Mouse (Mus musculus) neural tube, embryonic 13.5 days (tissue): ENCODE measurements around the gene Flnb. TPM values are rescaled to one million over a fixed set of nuclear protein-coding genes. Genes with fewer than 3 reads are reported as not detected.

Experiments used
- ATAC-seq: fragments of 200-750 bp; cut with Nextera tagmentation; 2 replicates; pipeline ENCODE4 v1.8.0; 2017; ENCODE audit warnings: low read depth, mild to moderate bottlenecking, moderate TSS enrichment, moderate library complexity
- H3K27ac ChIP-seq: fragments of 300-500 bp; sonication (generic); replicated peaks from 2 replicates; pipeline ENCODE4 v1.5.1; 2015; ENCODE audit warnings: moderate library complexity, mild to moderate bottlenecking, inconsistent platforms
- H3K27me3 ChIP-seq: fragments of 300-500 bp; sonication (generic); 2 replicates; pipeline ENCODE4 v1.6.1; 2015; ENCODE audit warnings: mild to moderate bottlenecking, inconsistent platforms
- H3K36me3 ChIP-seq: fragments of 300-500 bp; sonication (generic); 2 replicates; pipeline ENCODE4 v1.6.1; 2015; ENCODE audit warnings: mild to moderate bottlenecking, inconsistent platforms
- H3K4me1 ChIP-seq: fragments of 300-500 bp; sonication (generic); replicated peaks from 2 replicates; pipeline ENCODE4 v1.6.1; 2015; ENCODE audit warnings: inconsistent platforms
- H3K4me2 ChIP-seq: fragments of 300-500 bp; sonication (generic); 2 replicates; pipeline ENCODE4 v1.6.1; 2015; ENCODE audit warnings: inconsistent platforms, mild to moderate bottlenecking, moderate library complexity
- H3K4me3 ChIP-seq: fragments of 300-500 bp; sonication (generic); 2 replicates; pipeline ENCODE4 v1.5.1; 2015; ENCODE audit warnings: mild to moderate bottlenecking, inconsistent platforms
- H3K9ac ChIP-seq: fragments of 300-500 bp; sonication (generic); 2 replicates; pipeline ENCODE4 v1.6.1; 2015; ENCODE audit warnings: moderate library complexity, mild to moderate bottlenecking, inconsistent platforms
- H3K9me3 ChIP-seq: fragments of 300-500 bp; sonication (generic); 2 replicates; pipeline ENCODE4 v1.6.1; 2016; ENCODE audit warnings: inconsistent platforms
- WGBS: fragments of 180-500 bp; shearing (Covaris S2); methylation state at CpG from one replicate; pipeline ENCODE4 v1.1.7; 2015; 5-methylcytosine and 5-hydroxymethylcytosine counted together
- polyA plus RNA-seq: library from polyadenylated mRNA; unstranded; fragments of >200 nt; fragmentation: Nextera tagmentation; extraction: Ambion mirVana; gene quantifications from 2 replicates; pipeline ENCODE4 v1.2.1, GENCODE M21; 2015

The Flnb gene
- polyA plus RNA-seq, 1 experiment from 2014 or later: 8.2 TPM

DNA sequence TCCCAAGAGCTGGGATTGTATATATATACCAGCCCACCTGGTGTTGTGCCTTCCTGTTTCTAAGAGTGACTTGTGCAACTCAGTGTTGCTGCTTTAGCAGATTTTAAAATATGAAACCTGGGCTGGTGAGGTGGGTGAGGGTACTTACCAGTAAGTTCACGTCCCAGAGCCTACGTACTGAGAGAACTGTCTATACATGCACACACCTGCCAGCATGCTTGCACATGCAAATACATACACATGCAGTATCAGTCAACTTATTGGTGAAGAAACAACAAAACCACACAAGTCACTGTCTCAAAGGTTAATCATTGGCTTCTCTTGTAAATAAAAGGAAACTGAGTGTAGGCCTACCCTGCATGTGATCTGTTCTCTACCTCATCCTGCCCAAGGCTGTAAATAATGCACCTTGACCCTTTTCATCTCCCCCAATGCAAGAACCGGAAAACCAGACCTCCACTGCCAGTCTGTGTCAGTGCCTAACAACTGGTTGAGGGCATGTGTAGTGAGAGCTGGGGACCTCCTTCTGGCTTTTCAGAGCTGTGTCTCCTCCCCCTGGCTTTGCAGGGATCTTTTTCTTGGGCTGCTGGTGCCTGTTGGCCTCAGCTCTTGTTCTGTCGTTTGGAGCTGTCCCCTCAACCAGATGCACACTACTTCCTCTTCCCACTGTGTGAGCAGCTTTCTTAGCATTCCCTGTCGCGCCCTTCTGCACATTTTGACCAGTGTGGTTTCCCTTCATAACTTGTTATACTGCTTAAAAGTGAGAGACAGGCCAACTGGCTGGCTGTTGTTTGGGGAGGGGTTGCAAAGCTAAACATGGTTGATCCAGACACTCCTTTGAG lies 100.6 kb downstream of the Flnb start:
- H3K4me2 ChIP-seq: no peak overlapping the region
- no peak for ATAC-seq
- no peaks in the 10 kb centered on the region for H3K9me3 ChIP-seq
- no peak overlapping the region for H3K9ac ChIP-seq
- no peaks in the 10 kb centered on the region for H3K27me3 ChIP-seq
- WGBS: 85% methylated on average over 6 of the region's 6 CpGs
- no peak overlapping the region for H3K27ac ChIP-seq
- no peak overlapping the region for H3K4me3 ChIP-seq
- no peaks in the 10 kb centered on the region for H3K4me1 ChIP-seq
- peaks cover 93% of the 10 kb centered on the region for H3K36me3 ChIP-seq

DNA sequence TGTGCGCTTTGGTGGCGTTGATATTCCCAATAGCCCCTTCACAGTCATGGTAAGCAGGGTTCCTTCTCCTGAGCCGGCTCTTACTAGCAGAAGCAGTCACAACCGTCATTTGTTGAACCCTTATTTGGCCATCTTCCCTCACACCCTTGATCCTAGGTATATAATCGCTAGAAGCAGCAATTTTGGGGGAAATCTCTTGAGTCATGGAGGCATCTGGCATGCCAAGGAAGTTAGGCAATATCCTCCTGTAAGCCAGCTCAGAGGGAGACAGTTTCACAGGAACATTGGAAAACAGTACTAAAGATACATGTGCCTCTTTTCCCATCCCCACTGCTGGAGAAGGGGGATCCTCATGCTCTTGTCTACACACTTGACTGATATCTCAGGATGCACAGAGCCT lies 101.6 kb downstream of the Flnb start:
- Histone ChIP-seq H3K4me1 (no peaks in the 10 kb centered on the region), H3K4me3 (no peak overlapping the region), H3K9me3 (no peaks in the 10 kb centered on the region), H3K27me3 (no peaks in the 10 kb centered on the region), H3K27ac (no peak overlapping the region), H3K36me3 (peaks cover 95% of the 10 kb centered on the region), H3K4me2 (no peak overlapping the region), H3K9ac (no peak overlapping the region)
- no peak for ATAC-seq
- 93% methylated on average over 5 of the region's 5 CpGs for WGBS

DNA sequence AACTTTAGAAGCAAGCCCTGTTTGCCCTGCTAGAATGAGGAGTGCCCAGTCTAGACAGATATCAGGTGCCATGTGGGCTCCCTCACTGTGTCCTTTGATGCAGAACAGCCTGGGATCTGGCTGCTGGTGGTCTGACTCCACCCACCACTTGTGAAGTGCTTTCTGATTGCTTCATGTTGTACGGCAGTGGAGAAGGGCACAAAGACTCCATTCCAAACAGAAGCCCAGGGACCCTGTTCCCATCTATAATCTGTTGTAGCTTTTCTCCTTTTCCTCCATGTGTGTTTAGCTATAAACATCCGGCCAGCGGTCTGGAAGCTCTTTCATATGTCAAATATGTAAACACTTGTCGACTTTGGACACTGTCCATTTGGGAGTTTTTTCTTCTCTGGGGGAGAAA lies 102.2 kb downstream of the Flnb start:
- WGBS: 78% methylated on average over 4 of the region's 4 CpGs
- no peak overlapping the region for H3K27ac ChIP-seq
- H3K4me1 ChIP-seq: no peaks in the 10 kb centered on the region
- no peak overlapping the region for H3K4me2 ChIP-seq
- H3K4me3 ChIP-seq: no peak overlapping the region
- H3K9ac ChIP-seq: no peak overlapping the region
- no peak for ATAC-seq
- H3K27me3 ChIP-seq: no peaks in the 10 kb centered on the region
- peaks cover 94% of the 10 kb centered on the region for H3K36me3 ChIP-seq
- H3K9me3 ChIP-seq: no peaks in the 10 kb centered on the region

DNA sequence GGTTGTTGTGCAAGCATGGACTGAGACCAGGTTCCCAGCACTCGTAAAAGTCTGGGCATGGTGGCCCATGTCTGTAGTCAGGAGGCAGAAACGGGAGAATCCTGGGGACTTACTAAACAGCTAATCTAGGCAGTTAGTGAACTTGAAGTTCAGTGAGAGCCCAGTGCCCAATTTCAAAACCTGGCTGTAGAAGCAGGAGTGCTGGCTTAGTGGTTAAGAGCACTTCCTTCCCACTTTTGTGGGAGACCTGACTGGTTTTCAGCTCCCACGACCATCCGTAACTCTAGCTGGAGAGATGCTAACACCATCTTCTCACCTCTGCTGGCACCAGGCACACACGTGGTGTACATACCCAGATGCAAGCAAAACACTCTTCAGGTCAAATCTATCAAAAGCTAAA lies 103.7 kb downstream of the Flnb start:
- WGBS: 94% methylated on average over 5 of the region's 5 CpGs
- H3K9ac ChIP-seq: no peak overlapping the region
- H3K36me3 ChIP-seq: peaks cover 93% of the 10 kb centered on the region
- H3K9me3 ChIP-seq: no peaks in the 10 kb centered on the region
- H3K4me3 ChIP-seq: no peak overlapping the region
- no peaks in the 10 kb centered on the region for H3K27me3 ChIP-seq
- no peak overlapping the region for H3K4me2 ChIP-seq
- no peak for ATAC-seq
- H3K27ac ChIP-seq: no peak overlapping the region
- H3K4me1 ChIP-seq: no peaks in the 10 kb centered on the region

DNA sequence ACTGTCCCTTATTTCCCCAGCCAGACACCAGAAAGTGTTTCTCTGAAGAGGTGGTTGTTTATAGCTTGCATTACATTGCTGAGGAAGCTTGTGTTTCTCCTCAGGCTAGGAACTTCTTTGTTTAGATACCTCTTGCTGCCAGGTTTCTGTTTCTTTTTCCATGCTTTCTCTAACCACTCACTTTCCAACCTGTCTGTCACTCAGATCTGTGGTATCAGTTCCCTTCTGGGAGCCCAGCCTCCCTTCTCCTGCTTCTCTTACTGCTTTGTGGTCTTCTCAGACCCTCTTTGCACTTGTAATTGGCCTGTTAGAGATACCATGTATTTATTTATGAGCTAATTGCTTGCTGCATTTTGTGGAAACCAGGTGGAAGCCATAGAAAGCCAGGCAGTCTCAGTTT lies 105.9 kb downstream of the Flnb start:
- Histone ChIP-seq H3K27me3 (no peaks in the 10 kb centered on the region), H3K4me3 (no peak overlapping the region), H3K9ac (no peak overlapping the region), H3K36me3 (peaks cover 86% of the 10 kb centered on the region), H3K9me3 (no peaks in the 10 kb centered on the region), H3K4me1 (no peaks in the 10 kb centered on the region), H3K4me2 (no peak overlapping the region), H3K27ac (no peak overlapping the region)
- no peak for ATAC-seq

DNA sequence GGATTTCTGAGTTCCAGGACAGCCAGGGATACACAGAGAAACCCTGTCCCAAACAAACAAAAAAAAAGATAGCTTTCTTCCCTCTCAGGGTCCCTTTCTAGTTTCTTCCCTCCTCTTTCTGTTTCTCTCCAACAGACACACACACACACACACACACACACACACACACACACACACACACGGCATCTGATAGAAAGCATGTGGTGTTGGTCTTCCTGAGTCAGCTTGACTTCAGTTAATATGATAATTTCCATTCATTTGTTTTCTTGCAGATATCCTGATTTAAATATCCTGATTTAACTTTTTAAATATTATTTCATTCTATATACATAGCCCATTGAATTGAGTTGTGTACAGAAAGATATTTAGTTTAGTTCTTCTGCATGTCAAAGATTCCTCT lies 110.6 kb downstream of the Flnb start:
- H3K4me1 ChIP-seq: no peaks in the 10 kb centered on the region
- no peaks in the 10 kb centered on the region for H3K9me3 ChIP-seq
- H3K27me3 ChIP-seq: no peaks in the 10 kb centered on the region
- H3K27ac ChIP-seq: no peak overlapping the region
- no peak overlapping the region for H3K4me3 ChIP-seq
- H3K9ac ChIP-seq: no peak overlapping the region
- WGBS: 81% methylated on average over 1 of the region's 1 CpGs
- no peak for ATAC-seq
- peaks cover 88% of the 10 kb centered on the region for H3K36me3 ChIP-seq
- H3K4me2 ChIP-seq: no peak overlapping the region

DNA sequence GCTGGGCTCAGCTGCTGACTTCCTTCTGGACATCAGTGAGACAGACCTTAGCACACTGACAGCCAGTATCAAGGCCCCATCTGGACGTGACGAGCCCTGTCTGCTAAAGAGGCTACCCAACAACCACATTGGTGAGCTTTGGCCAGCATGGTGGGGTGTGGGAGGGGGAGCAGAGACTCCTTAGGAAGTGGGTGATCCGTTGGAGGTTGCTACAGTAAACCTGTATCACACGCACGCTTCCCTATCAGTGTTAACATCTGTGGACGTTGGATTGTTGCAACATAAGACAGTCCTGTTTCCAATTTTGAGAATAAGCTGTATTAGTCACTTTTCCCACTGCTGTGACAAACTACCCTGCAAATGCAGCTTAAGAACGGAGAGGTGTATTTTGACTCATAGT lies 111.3 kb downstream of the Flnb start:
- H3K9me3 ChIP-seq: no peaks in the 10 kb centered on the region
- no peak for ATAC-seq
- H3K27ac ChIP-seq: no peak overlapping the region
- no peak overlapping the region for H3K4me3 ChIP-seq
- no peak overlapping the region for H3K4me2 ChIP-seq
- H3K36me3 ChIP-seq: peaks cover 88% of the 10 kb centered on the region
- H3K4me1 ChIP-seq: no peaks in the 10 kb centered on the region
- H3K27me3 ChIP-seq: no peaks in the 10 kb centered on the region
- no peak overlapping the region for H3K9ac ChIP-seq
- 90% methylated on average over 7 of the region's 7 CpGs for whole genome bisulfite sequencing

DNA sequence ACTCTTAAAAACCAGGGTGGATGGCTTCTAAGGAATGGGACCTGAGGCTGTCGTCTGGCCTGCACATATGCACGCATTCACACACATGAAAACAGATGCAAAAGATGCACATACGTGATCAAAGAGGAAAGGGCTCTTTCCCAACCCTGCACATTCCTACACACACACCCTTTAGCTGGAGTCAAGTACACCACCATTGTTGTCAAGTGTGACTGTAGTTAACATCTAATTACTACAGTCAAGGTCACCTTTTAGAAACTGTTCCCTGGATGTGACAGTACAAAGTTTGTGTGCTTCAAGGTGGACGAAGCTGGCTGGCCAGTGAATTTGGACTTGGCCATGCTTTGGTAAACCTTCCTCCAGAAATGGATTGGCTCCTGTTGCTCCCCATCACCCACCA lies 114.4 kb downstream of the Flnb start:
- 94% methylated on average over 4 of the region's 4 CpGs for WGBS
- H3K4me2 ChIP-seq: no peak overlapping the region
- no peak overlapping the region for H3K4me3 ChIP-seq
- H3K9me3 ChIP-seq: no peaks in the 10 kb centered on the region
- H3K9ac ChIP-seq: no peak overlapping the region
- H3K27me3 ChIP-seq: no peaks in the 10 kb centered on the region
- H3K27ac ChIP-seq: no peak overlapping the region
- peaks cover 7% of the 10 kb centered on the region for H3K4me1 ChIP-seq
- ATAC-seq: no peak
- H3K36me3 ChIP-seq: peaks cover 87% of the 10 kb centered on the region

DNA sequence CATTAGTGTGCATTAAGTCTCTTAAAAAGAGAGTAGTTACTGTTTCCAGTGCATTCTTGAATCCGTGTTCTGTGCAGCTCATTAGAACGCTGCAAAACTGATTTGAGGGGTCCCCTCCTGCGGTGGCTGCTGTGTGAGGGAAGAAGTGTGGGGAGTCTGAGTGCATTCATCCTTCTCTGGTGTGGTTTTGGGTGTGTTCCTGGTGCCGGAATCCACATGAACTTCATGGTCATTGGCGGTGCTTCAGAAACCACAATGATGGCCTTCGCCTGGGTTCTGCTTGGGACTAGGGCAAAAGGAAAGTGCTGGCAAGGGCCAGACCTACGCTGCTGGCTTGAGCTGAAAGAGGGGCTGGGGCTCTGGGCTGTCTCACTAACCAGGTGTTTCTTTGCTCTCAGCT lies 116.4 kb downstream of the Flnb start:
- no peak overlapping the region for H3K4me3 ChIP-seq
- H3K4me2 ChIP-seq: no peak overlapping the region
- no peaks in the 10 kb centered on the region for H3K9me3 ChIP-seq
- H3K27ac ChIP-seq: no peak overlapping the region
- no peaks in the 10 kb centered on the region for H3K27me3 ChIP-seq
- 92% methylated on average over 7 of the region's 7 CpGs for WGBS
- ATAC-seq: no peak
- H3K36me3 ChIP-seq: peaks cover 80% of the 10 kb centered on the region
- no peak overlapping the region for H3K9ac ChIP-seq
- H3K4me1 ChIP-seq: peaks cover 16% of the 10 kb centered on the region

DNA sequence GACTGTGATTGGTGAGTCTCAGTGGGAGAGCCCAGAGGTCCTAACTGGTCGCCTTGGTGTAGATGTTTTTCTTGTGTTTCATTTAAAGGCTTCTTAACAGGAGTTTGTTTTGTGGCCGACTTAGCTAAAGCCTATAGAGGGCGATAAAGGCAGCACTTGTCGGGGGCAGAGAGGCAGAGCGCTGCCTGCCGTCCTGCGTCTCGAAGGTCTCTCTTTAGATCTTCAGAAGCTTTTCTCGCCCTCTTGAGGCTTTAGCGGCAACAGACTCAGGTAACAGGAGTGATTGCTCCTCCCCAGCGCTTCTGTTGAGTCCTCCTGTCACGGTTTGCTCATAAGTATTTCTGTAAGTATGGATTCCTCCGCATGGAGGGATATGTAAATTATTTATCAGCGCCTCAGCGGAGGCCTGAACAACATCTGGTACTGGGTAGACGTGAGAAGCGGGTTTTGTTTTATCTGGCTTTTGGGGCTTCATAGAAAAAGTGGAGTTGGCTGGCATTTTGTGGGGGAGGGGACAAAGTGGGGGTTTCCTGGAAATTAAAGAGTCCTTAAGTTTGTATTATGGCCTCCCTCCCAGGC lies 119.4 kb downstream of the Flnb start:
- no peak overlapping the region; the same call in 1 of the 2 replicates for H3K27ac ChIP-seq
- WGBS: 19% methylated on average over 17 of the region's 17 CpGs
- ATAC-seq: peak; percentile 51

DNA sequence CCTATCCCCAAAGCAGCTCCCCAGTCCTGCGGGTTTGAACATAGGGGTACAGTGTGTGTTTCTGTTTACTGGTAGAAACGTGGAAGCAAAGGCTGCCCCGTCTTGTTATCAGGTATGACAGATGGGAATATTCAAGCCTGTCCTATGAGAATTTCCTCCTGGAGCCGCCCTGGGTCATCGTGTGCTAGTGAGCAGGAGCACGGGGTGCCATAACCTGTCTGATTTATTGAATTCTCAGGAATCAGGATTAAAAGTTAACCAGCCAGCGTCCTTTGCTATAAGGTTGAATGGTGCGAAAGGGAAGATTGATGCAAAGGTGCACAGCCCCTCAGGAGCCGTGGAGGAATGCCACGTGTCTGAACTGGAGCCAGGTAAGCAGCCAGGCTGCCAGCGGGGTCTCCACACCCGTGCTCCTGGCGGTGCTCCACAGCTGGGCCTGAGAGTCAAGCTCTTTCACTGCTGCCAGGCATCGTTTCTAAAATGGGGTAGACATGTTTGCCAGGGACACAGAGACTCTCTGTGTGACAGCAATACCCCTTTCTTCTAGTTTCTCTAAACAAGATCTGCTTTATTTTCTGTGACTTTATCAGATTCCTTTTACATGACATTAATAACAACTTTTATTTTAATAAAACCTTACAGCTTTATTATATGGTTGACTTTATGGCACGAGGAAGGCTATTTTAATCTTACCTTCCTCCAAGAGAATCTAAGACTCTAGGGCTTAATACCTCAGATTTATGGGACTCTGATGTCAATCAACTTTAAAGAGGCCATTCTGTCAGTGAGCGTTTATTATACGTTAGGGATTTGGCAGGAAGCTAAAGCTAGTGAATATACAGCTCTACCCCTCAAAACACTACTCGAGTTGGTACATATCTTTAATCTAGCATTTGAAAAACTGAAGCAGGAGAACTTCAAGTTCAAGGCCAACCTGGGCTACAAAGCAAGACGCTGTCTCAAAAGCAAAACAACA lies 121.3 kb downstream of the Flnb start:
- H3K4me3 ChIP-seq: no peak overlapping the region
- 80% methylated on average over 19 of the region's 19 CpGs for WGBS
- no peak overlapping the region for H3K9ac ChIP-seq
- no peaks in the 10 kb centered on the region for H3K27me3 ChIP-seq
- H3K9me3 ChIP-seq: no peaks in the 10 kb centered on the region
- H3K4me1 ChIP-seq: peaks cover 30% of the 10 kb centered on the region
- no peak overlapping the region for H3K27ac ChIP-seq
- peaks cover 75% of the 10 kb centered on the region for H3K36me3 ChIP-seq
- H3K4me2 ChIP-seq: no peak overlapping the region
- no peak for ATAC-seq

More for the DNA sequence above, 119.4 kb downstream of the Flnb start:
- Histone ChIP-seq H3K9ac (no peak overlapping the region), H3K4me3 (no peak overlapping the region), H3K27me3 (no peaks in the 10 kb centered on the region), H3K4me2 (0 out of 2 replicates have a peak overlapping the region, but pooled peaks have one; percentile 20), H3K9me3 (no peaks in the 10 kb centered on the region), H3K36me3 (peaks cover 75% of the 10 kb centered on the region), H3K4me1 (peaks cover 16% of the 10 kb centered on the region)

DNA sequence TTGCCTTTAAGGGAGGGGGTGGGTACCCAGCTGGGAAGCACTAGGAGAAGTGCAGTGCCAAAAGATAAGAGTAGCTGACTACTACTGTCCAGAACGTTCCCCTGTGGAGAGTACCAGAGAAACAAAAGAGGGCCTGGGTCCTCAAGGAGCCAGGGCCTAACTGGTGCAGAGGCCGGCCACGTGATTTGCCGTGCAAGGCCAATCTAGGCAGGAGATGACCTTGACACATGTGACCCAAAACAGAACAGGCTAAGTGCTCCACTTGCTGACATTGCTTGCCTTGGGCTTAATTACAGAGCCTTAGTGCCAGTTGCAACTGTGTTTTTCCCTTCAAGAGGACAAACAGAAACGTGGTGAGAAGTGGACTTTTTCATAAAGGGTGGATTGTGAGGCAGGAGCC lies 123.7 kb downstream of the Flnb start:
- Histone ChIP-seq H3K9ac (no peak overlapping the region), H3K4me2 (no peak overlapping the region), H3K27ac (no peak overlapping the region), H3K4me1 (peaks cover 29% of the 10 kb centered on the region), H3K9me3 (no peaks in the 10 kb centered on the region), H3K4me3 (no peak overlapping the region), H3K36me3 (peaks cover 69% of the 10 kb centered on the region), H3K27me3 (no peaks in the 10 kb centered on the region)
- WGBS: 82% methylated on average over 5 of the region's 5 CpGs
- ATAC-seq: no peak
